Mouse (Mus musculus): ENCODE data around the gene Elmo3. TPM values are rescaled to one million over a fixed set of nuclear protein-coding genes. Genes with fewer than 3 reads are reported as not detected.

Gene Elmo3
- total and polyA plus RNA-seq, 3 experiments = 1.3 to 2.9 TPM; not detected in 1

- Histone ChIP-seq H3K4me1 (ENCODE audit: control insufficient read depth in 1 of 2, insufficient read depth in 2 of 2, low read length in 2 of 2) (peaks cover 6 to 18% of the 10 kb centered on the region in 2 experiments), H3K4me3 (ENCODE audit: control insufficient read depth in 1 of 2, insufficient read depth in 1 of 2, low read depth in 2 of 2, low read length in 2 of 2) (no peak overlapping the region), H3K9ac (ENCODE audit: control insufficient read depth, low read depth, low read length, poor library complexity, severe bottlenecking) (no peak overlapping the region), H3K27me3 (ENCODE audit: control insufficient read depth in 1 of 2, insufficient read depth in 2 of 2, low read length in 2 of 2) (no peaks in the 10 kb centered on the region), H3K27ac (ENCODE audit: control insufficient read depth, low read depth, low read length) (no peak overlapping the region), H3K79me2 (ENCODE audit: control insufficient read depth, insufficient read depth, low read length, poor library complexity) (peaks cover 2% of the 10 kb centered on the region; the same call in 1 of the 2 replicates), H3K36me3 (ENCODE audit: control insufficient read depth in 1 of 2, insufficient read depth in 2 of 2, low read length in 2 of 2) (peaks cover 0 to 2% of the 10 kb centered on the region in 2 experiments; a peak in 1 of 4 replicates), H3K9me3 (replicated peaks; ENCODE audit: insufficient read depth, low read length) (no peaks in the 10 kb centered on the region)
- no peak for DNase-seq (ENCODE audit: low read depth, low spot score)
- no peak for TF ChIP-seq MEF2A (IDR thresholded peaks at IDR 0.05; ENCODE audit: extremely low read depth, insufficient replicate concordance, low read depth, low read length, poor library complexity, severe bottlenecking)
- no peak for TF ChIP-seq NELFE (IDR thresholded peaks at IDR 0.05; ENCODE audit: low read depth, low read length)
- TF ChIP-seq MAZ (IDR thresholded peaks at IDR 0.05; ENCODE audit: low read depth, low read length) = no peak
- TF ChIP-seq UBTF (IDR thresholded peaks at IDR 0.05; ENCODE audit: borderline replicate concordance, insufficient read depth, low read depth, low read length) = no peak
- no peak for TF ChIP-seq GABPA (IDR thresholded peaks at IDR 0.05; ENCODE audit: low read depth, low read length)
- no peak for TF ChIP-seq SIN3A (IDR thresholded peaks at IDR 0.05; ENCODE audit: low read length)
- no peak for TF ChIP-seq ZMIZ1 (IDR thresholded peaks at IDR 0.05; ENCODE audit: low read depth, low read length)
- TF ChIP-seq JUND (IDR thresholded peaks at IDR 0.05; ENCODE audit: low read depth, low read length) = no peak
- TF ChIP-seq RAD21 (IDR thresholded peaks at IDR 0.05; ENCODE audit: low read depth, low read length) = no peak
- no peak for TF ChIP-seq MYB (IDR thresholded peaks at IDR 0.05; ENCODE audit: low read depth, low read length)
- TF ChIP-seq ZNF384 (IDR thresholded peaks at IDR 0.05; ENCODE audit: low read depth, low read length) = no peak
- no peak for TF ChIP-seq USF2 (IDR thresholded peaks at IDR 0.05; ENCODE audit: borderline replicate concordance in 1 of 2, insufficient read depth in 1 of 2, low read depth in 1 of 2, low read length in 2 of 2)
- no peak for TF ChIP-seq E2F4 (IDR thresholded peaks at IDR 0.05; ENCODE audit: borderline replicate concordance, low read depth, low read length)
- no peak for TF ChIP-seq TCF12 (IDR thresholded peaks at IDR 0.05; ENCODE audit: low read depth, low read length)
- no peak for TF ChIP-seq TAL1 (IDR thresholded peaks at IDR 0.05; ENCODE audit: low read length)
- no peak for TF ChIP-seq EP300 (IDR thresholded peaks at IDR 0.05; ENCODE audit: low read depth in 1 of 2, low read length in 2 of 2)
- TF ChIP-seq KAT2A (conservative IDR thresholded peaks at IDR 0.05; ENCODE audit: low read depth, low read length) = no peak
- TF ChIP-seq ZC3H11A (IDR thresholded peaks at IDR 0.05; ENCODE audit: low read depth, low read length) = no peak
These were observed 12.9 kb upstream of the Elmo3 start for GRCm38 (mm10) chr8:105292471-105292870.

GRCm38 (mm10) chr8:105293405-105293804, 12.0 kb upstream of the Elmo3 start:
- H3K36me3 ChIP-seq (ENCODE audit: control insufficient read depth in 1 of 2, insufficient read depth in 2 of 2, low read length in 2 of 2) = peaks cover 0 to 2% of the 10 kb centered on the region in 2 experiments; a peak in 1 of 4 replicates
- H3K27me3 ChIP-seq (ENCODE audit: control insufficient read depth in 1 of 2, insufficient read depth in 2 of 2, low read length in 2 of 2) = no peaks in the 10 kb centered on the region
- peaks cover 3 to 18% of the 10 kb centered on the region in 2 experiments for H3K4me1 ChIP-seq (ENCODE audit: control insufficient read depth in 1 of 2, insufficient read depth in 2 of 2, low read length in 2 of 2)
- H3K79me2 ChIP-seq (ENCODE audit: control insufficient read depth, insufficient read depth, low read length, poor library complexity) = peaks cover 10% of the 10 kb centered on the region
- H3K27ac ChIP-seq (ENCODE audit: control insufficient read depth, low read depth, low read length) = no peak overlapping the region
- H3K9ac ChIP-seq (ENCODE audit: control insufficient read depth, low read depth, low read length, poor library complexity, severe bottlenecking) = no peak overlapping the region
- DNase-seq (ENCODE audit: low read depth, low spot score) = no peak
- H3K4me3 ChIP-seq (ENCODE audit: control insufficient read depth in 1 of 2, insufficient read depth in 1 of 2, low read depth in 2 of 2, low read length in 2 of 2) = no peak overlapping the region
- TF ChIP-seq ZNF384 (IDR thresholded peaks at IDR 0.05; ENCODE audit: low read depth, low read length) = no peak
- TF ChIP-seq NELFE (IDR thresholded peaks at IDR 0.05; ENCODE audit: low read depth, low read length) = no peak
- TF ChIP-seq MAFK (IDR thresholded peaks at IDR 0.05; ENCODE audit: borderline replicate concordance, low read depth, low read length) = no peak
- TF ChIP-seq POLR2AphosphoS5 (IDR thresholded peaks at IDR 0.05; ENCODE audit: borderline replicate concordance, low read depth, low read length) = no peak
- TF ChIP-seq BHLHE40 (IDR thresholded peaks at IDR 0.05; ENCODE audit: borderline replicate concordance, low read depth, low read length) = no peak
- TF ChIP-seq ZC3H11A (IDR thresholded peaks at IDR 0.05; ENCODE audit: low read depth, low read length) = no peak
- no peak for TF ChIP-seq POLR2A (IDR thresholded peaks at IDR 0.05; ENCODE audit: control insufficient read depth in 1 of 2, insufficient read depth in 1 of 2, low read depth in 1 of 2, low read length in 2 of 2, poor library complexity in 1 of 2)
- no peak for TF ChIP-seq MAZ (IDR thresholded peaks at IDR 0.05; ENCODE audit: low read depth, low read length)
- TF ChIP-seq ELF1 (IDR thresholded peaks at IDR 0.05; ENCODE audit: low read depth, low read length) = no peak
- no peak for TF ChIP-seq MEF2A (IDR thresholded peaks at IDR 0.05; ENCODE audit: extremely low read depth, insufficient replicate concordance, low read depth, low read length, poor library complexity, severe bottlenecking)
- TF ChIP-seq RCOR1 (IDR thresholded peaks at IDR 0.05; ENCODE audit: low read depth, low read length) = no peak
- TF ChIP-seq POLR2AphosphoS2 (IDR thresholded peaks at IDR 0.05; ENCODE audit: low read length) = no peak
- no peak for TF ChIP-seq GABPA (IDR thresholded peaks at IDR 0.05; ENCODE audit: low read depth, low read length)
- no peak for TF ChIP-seq MAX (IDR thresholded peaks at IDR 0.05; ENCODE audit: low read length)
- H3K9me3 ChIP-seq (replicated peaks; ENCODE audit: insufficient read depth, low read length) = no peaks in the 10 kb centered on the region

Data from MEL (cell line).